Mouse (Mus musculus) heart, embryonic 11.5 days (tissue): ENCODE measurements around the gene Dlx4. TPM values are rescaled to one million over a fixed set of nuclear protein-coding genes. Genes with fewer than 3 reads are reported as not detected.

ENCODE experiments used
- ATAC-seq: fragments of 200-750 bp; cut with Nextera tagmentation; replicated peaks from 2 replicates; pipeline ENCODE4 v1.8.0; 2017; ENCODE audit warnings: moderate library complexity; ENCODE audit not compliant: insufficient number of reproducible peaks, low FRiP score, low TSS enrichment
- H3K27ac ChIP-seq: fragments of 300-500 bp; sonication (generic); 2 replicates; pipeline ENCODE4 v1.5.1; 2014; ENCODE audit warnings: mild to moderate bottlenecking, low read depth, low read length
- H3K27me3 ChIP-seq: fragments of 300-500 bp; sonication (generic); 2 replicates; pipeline ENCODE4 v1.6.1; 2014; ENCODE audit warnings: mild to moderate bottlenecking, low read length, mixed read lengths; ENCODE audit not compliant: control insufficient read depth, insufficient read depth
- H3K36me3 ChIP-seq: fragments of 300-500 bp; sonication (generic); 2 replicates; pipeline ENCODE4 v1.6.1; 2014; ENCODE audit warnings: mild to moderate bottlenecking, low read length, moderate library complexity, mixed read lengths; ENCODE audit not compliant: control insufficient read depth, insufficient read depth
- H3K4me1 ChIP-seq: fragments of 300-500 bp; sonication (generic); 2 replicates; pipeline ENCODE4 v1.6.1; 2014; ENCODE audit warnings: low read length; ENCODE audit not compliant: control insufficient read depth, insufficient read depth
- H3K4me2 ChIP-seq: fragments of 300-500 bp; sonication (generic); 2 replicates; pipeline ENCODE4 v1.6.1; 2014; ENCODE audit warnings: mild to moderate bottlenecking, moderate library complexity
- H3K4me3 ChIP-seq: fragments of 300-500 bp; sonication (generic); 2 replicates; pipeline ENCODE4 v1.5.1; 2014; ENCODE audit warnings: low read depth, low read length
- H3K9ac ChIP-seq: fragments of 300-500 bp; sonication (generic); 2 replicates; pipeline ENCODE4 v1.6.1; 2014; ENCODE audit warnings: mild to moderate bottlenecking, low read depth, low read length, moderate library complexity
- H3K9me3 ChIP-seq: fragments of 300-500 bp; sonication (generic); replicated peaks from 2 replicates; pipeline ENCODE4 v1.6.1; 2016; ENCODE audit warnings: low read length; ENCODE audit not compliant: control insufficient read depth
- WGBS: fragments of 180-500 bp; shearing (Covaris S2); extraction: QIAGEN DNeasy Blood & Tissue Kit; methylation state at CpG from one replicate; pipeline ENCODE4 v1.1.7; 2014; ENCODE audit not compliant: insufficient replicate concordance; 5-methylcytosine and 5-hydroxymethylcytosine counted together
- polyA plus RNA-seq: library from polyadenylated mRNA; unstranded; fragments of >200 nt; fragmentation: Nextera tagmentation; extraction: Ambion mirVana; gene quantifications from 2 replicates; pipeline ENCODE4 v1.2.1, GENCODE M21; 2014

The Dlx4 gene
- polyA plus RNA-seq, 1 experiment from 2014 or later: not detected

GRCm38 (mm10) chr11:95133321-95133720 lies 12.7 kb downstream of the Dlx4 start:
- Histone ChIP-seq H3K4me3 (no peak overlapping the region), H3K27me3 (peaks cover 54% of the 10 kb centered on the region), H3K36me3 (no peaks in the 10 kb centered on the region), H3K27ac (no peak overlapping the region), H3K9ac (no peak overlapping the region), H3K9me3 (no peaks in the 10 kb centered on the region), H3K4me2 (no peak overlapping the region), H3K4me1 (no peaks in the 10 kb centered on the region)
- ATAC-seq: no peak
- WGBS: 70% methylated on average over 6 of the region's 6 CpGs

GRCm38 (mm10) chr11:95130668-95131252 lies 15.3 kb downstream of the Dlx4 start:
- no peak for ATAC-seq

GRCm38 (mm10) chr11:95128359-95128758 lies 17.7 kb downstream of the Dlx4 start:
- H3K9me3 ChIP-seq: no peaks in the 10 kb centered on the region
- H3K36me3 ChIP-seq: no peaks in the 10 kb centered on the region
- H3K4me1 ChIP-seq: peaks cover 8% of the 10 kb centered on the region
- ATAC-seq: no peak
- H3K27me3 ChIP-seq: peaks cover 65% of the 10 kb centered on the region
- H3K9ac ChIP-seq: no peak overlapping the region
- 57% methylated on average over 11 of the region's 11 CpGs for WGBS
- H3K4me2 ChIP-seq: no peak overlapping the region
- H3K27ac ChIP-seq: no peak overlapping the region
- no peak overlapping the region for H3K4me3 ChIP-seq

More at GRCm38 (mm10) chr11:95130668-95131252, 15.3 kb downstream of the Dlx4 start:
- H3K9ac ChIP-seq: no peak overlapping the region
- H3K27ac ChIP-seq: no peak overlapping the region
- no peaks in the 10 kb centered on the region for H3K9me3 ChIP-seq
- H3K4me1 ChIP-seq: peaks cover 8% of the 10 kb centered on the region
- H3K4me2 ChIP-seq: no peak overlapping the region
- peaks cover 45% of the 10 kb centered on the region for H3K27me3 ChIP-seq
- no peaks in the 10 kb centered on the region for H3K36me3 ChIP-seq
- WGBS: 63% methylated on average over 17 of the region's 17 CpGs
- H3K4me3 ChIP-seq: no peak overlapping the region

- peak overlapping the region; percentile 59; the same call in 1 of the 2 replicates for H3K9ac ChIP-seq
- 1% methylated on average over 19 of the region's 20 CpGs for whole genome bisulfite sequencing
- ATAC-seq: peak; percentile 16; the same call in 1 of the 2 replicates
- peaks cover 83% of the 10 kb centered on the region for H3K27me3 ChIP-seq
- H3K4me1 ChIP-seq: peaks cover 12% of the 10 kb centered on the region
- H3K36me3 ChIP-seq: no peaks in the 10 kb centered on the region
- no peak overlapping the region for H3K27ac ChIP-seq
- peak overlapping the region; percentile 19; the same call in 1 of the 2 replicates for H3K4me3 ChIP-seq
- H3K9me3 ChIP-seq: no peaks in the 10 kb centered on the region
- H3K4me2 ChIP-seq: peak overlapping the region; percentile 58
Measured at GRCm38 (mm10) chr11:95126272-95127245, 19.5 kb downstream of the Dlx4 start.

- no peak overlapping the region for H3K4me2 ChIP-seq
- H3K4me1 ChIP-seq: peaks cover 20% of the 10 kb centered on the region
- peaks cover 87% of the 10 kb centered on the region for H3K27me3 ChIP-seq
- H3K9ac ChIP-seq: no peak overlapping the region
- H3K4me3 ChIP-seq: no peak overlapping the region
- no peak for ATAC-seq
- H3K27ac ChIP-seq: no peak overlapping the region
- 20% methylated on average over 7 of the region's 7 CpGs for WGBS
- H3K36me3 ChIP-seq: no peaks in the 10 kb centered on the region
- H3K9me3 ChIP-seq: no peaks in the 10 kb centered on the region
Measured at GRCm38 (mm10) chr11:95125366-95125948, 20.6 kb downstream of the Dlx4 start.

- Histone ChIP-seq H3K36me3 (no peaks in the 10 kb centered on the region), H3K4me3 (peak overlapping the region; percentile 44; the same call in 1 of the 2 replicates), H3K27ac (no peak overlapping the region), H3K4me1 (peaks cover 22% of the 10 kb centered on the region), H3K9ac (no peak overlapping the region), H3K4me2 (peak overlapping the region; percentile 79; the same call in 1 of the 2 replicates), H3K27me3 (peaks cover 92% of the 10 kb centered on the region), H3K9me3 (no peaks in the 10 kb centered on the region)
- ATAC-seq: no peak
- WGBS: 38% methylated on average over 6 of the region's 6 CpGs
Measured at GRCm38 (mm10) chr11:95122100-95122489, 24.0 kb downstream of the Dlx4 start.

- Histone ChIP-seq H3K27me3 (peaks cover 89% of the 10 kb centered on the region), H3K4me3 (peak overlapping the region; percentile 44), H3K36me3 (no peaks in the 10 kb centered on the region), H3K27ac (no peak overlapping the region), H3K9me3 (no peaks in the 10 kb centered on the region), H3K4me1 (peaks cover 17% of the 10 kb centered on the region), H3K4me2 (peak overlapping the region; percentile 79), H3K9ac (no peak overlapping the region)
- ATAC-seq: no peak
- WGBS: 1% methylated on average over 62 of the region's 63 CpGs
Measured at GRCm38 (mm10) chr11:95121161-95122099, 24.6 kb downstream of the Dlx4 start.

- Histone ChIP-seq H3K4me2 (peak overlapping the region; percentile 79), H3K9me3 (no peaks in the 10 kb centered on the region), H3K4me1 (peaks cover 14% of the 10 kb centered on the region), H3K9ac (no peak overlapping the region), H3K27me3 (peaks cover 83% of the 10 kb centered on the region), H3K4me3 (peak overlapping the region; percentile 44), H3K27ac (no peak overlapping the region), H3K36me3 (no peaks in the 10 kb centered on the region)
- under 1% methylated on average over 21 of the region's 21 CpGs for WGBS
- no peak for ATAC-seq
Measured at GRCm38 (mm10) chr11:95120633-95121020, 25.4 kb downstream of the Dlx4 start.
